Mouse (Mus musculus): Measurements from ENCODE around the gene Gckr.
A peak's percentile ranks its signal among the peaks of the same experiment; 100 is the strongest.

Gene Gckr

GRCm38 (mm10) chr5:31297047-31297757 lies at the start of gene Gckr:
Gene Gckr, plus strand, starts transcription at chr5:31297443.
- no peak for DNase-seq

GRCm38 (mm10) chr5:31250716-31251115 lies 46.5 kb upstream of the Gckr start:
- no peak for DNase-seq

GRCm38 (mm10) chr5:31251541-31252101 lies 45.6 kb upstream of the Gckr start, which contains the start of gene Krtcap3:
Gene Krtcap3, plus strand, starts transcription at chr5:31251691.
- DNase-seq, result peak; percentile 24

GRCm38 (mm10) chr5:31252151-31252550 lies 45.1 kb upstream of the Gckr start:
- DNase-seq, result no peak

- no peak for DNase-seq
These were observed 44.3 kb upstream of the Gckr start for GRCm38 (mm10) chr5:31252795-31253545.

- DNase-seq, result no peak
These were observed 43.4 kb upstream of the Gckr start for GRCm38 (mm10) chr5:31253806-31254205.

- no peak for DNase-seq
These were observed 42.8 kb upstream of the Gckr start for GRCm38 (mm10) chr5:31254452-31254851.

- DNase-seq, result no peak
These were observed 42.3 kb upstream of the Gckr start for GRCm38 (mm10) chr5:31254901-31255300.

GRCm38 (mm10) chr5:31255381-31255780 lies 41.9 kb upstream of the Gckr start:
- no peak for DNase-seq

- no peak for DNase-seq
These were observed 41.3 kb upstream of the Gckr start for GRCm38 (mm10) chr5:31255971-31256370.

GRCm38 (mm10) chr5:31257616-31258015 lies 39.6 kb upstream of the Gckr start:
- no peak for DNase-seq

GRCm38 (mm10) chr5:31266101-31266500 lies 31.1 kb upstream of the Gckr start:
- no peak for DNase-seq

- DNase-seq, result no peak
These were observed 29.6 kb upstream of the Gckr start for GRCm38 (mm10) chr5:31267686-31268085.

- no peak for DNase-seq
These were observed 24.2 kb upstream of the Gckr start for GRCm38 (mm10) chr5:31273018-31273417.

GRCm38 (mm10) chr5:31279245-31279988 lies 17.8 kb upstream of the Gckr start:
- peak; percentile 11 for DNase-seq

GRCm38 (mm10) chr5:31288225-31288624 lies 9.0 kb upstream of the Gckr start:
- no peak for DNase-seq

GRCm38 (mm10) chr5:31288655-31289054 lies 8.6 kb upstream of the Gckr start:
- no peak for DNase-seq

- DNase-seq, result no peak
These were observed 7.5 kb upstream of the Gckr start for GRCm38 (mm10) chr5:31289626-31290230.

- DNase-seq, result peak; percentile 93
These were observed 6.5 kb upstream of the Gckr start, which contains the start of gene Ift172 for GRCm38 (mm10) chr5:31290521-31291360. Gene Ift172, minus strand, starts transcription at chr5:31291116.

- no peak for DNase-seq
These were observed 5.9 kb upstream of the Gckr start for GRCm38 (mm10) chr5:31291361-31291688.

GRCm38 (mm10) chr5:31294964-31295605 lies 2.2 kb upstream of the Gckr start:
- no peak for DNase-seq

Measured in thymus, postnatal 25 days (tissue).